ENCODE assay signal across 19 mouse cellular contexts in the genomic region with DNA sequence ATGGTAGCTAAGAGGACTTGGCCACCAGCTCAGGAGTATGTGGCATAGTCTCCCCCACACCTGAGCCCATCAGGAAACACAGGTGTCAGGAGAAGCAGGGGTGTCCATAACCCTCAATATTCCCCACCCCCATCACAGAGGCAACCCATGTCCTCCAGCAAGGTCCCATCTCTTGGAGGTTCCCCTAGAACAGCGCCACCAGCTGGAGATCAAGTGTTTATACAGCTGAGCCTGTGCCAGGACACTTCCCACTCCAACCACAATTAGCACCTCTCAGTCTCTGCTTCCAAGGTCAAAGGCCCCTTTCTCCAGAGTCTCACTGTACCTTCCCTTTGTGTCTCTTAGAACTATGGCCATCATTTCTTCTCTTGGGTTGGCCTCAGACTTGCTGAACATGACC.
DNase-seq lines count a peak whose midpoint lies in the region; TF ChIP-seq lines count a peak whose summit lies in the region.
"Had no signal": no experiment of that assay in that cellular context is flagged by ENCODE, and none has a peak within 500 bp of the region (broad histone marks: within the 10 kb centered on the region; RNA-seq: fewer than 3 reads in every experiment).

No protein-coding gene starts in this region.

- TF ChIP-seq CTCF in layer of hippocampus, adult 2 months (conservative IDR thresholded peaks at IDR 0.05) = 0 out of 2 replicates have a peak, but pooled peaks have one; percentile 2
- peak; percentile 38 for TF ChIP-seq CTCF in ES-Bruce4 (IDR thresholded peaks at IDR 0.05; ENCODE audit: low read depth, low read length)

- no peak for TF ChIP-seq EP300 in ES-Bruce4 (IDR thresholded peaks at IDR 0.05; ENCODE audit: insufficient read depth, low read depth, low read length)

- no peak overlapping the region for H3K4me3 ChIP-seq in layer of hippocampus, adult 2 months
- H3K4me3 ChIP-seq in ES-Bruce4 (ENCODE audit: low read depth, low read length) = no peak overlapping the region
- no peak overlapping the region for H3K4me3 ChIP-seq in limb, embryonic 10.5 days
- H3K4me3 ChIP-seq: embryonic facial prominence, embryonic 12.5 days; forebrain, embryonic 15.5 days; heart, embryonic 13.5 days; hindbrain, embryonic 13.5 days had no signal

- no peak for DNase-seq in layer of hippocampus, adult 2 months (ENCODE audit: low spot score in 2 of 2)
- no peak for DNase-seq in layer of hippocampus, postnatal 14 days (ENCODE audit: low spot score in 2 of 2)
- DNase-seq in 416B (ENCODE audit: low read depth) = peak; percentile 6
- DNase-seq in limb, embryonic 10.5 days (ENCODE audit: low spot score) = no peak
- DNase-seq in adrenal gland, postnatal 4 days (ENCODE audit: low spot score in 2 of 2) = no peak
- no peak for DNase-seq in cerebellum, adult 11 months
- DNase-seq: adrenal gland, adult 8-10 months; adrenal gland, postnatal 36 days; cerebellum, adult 11-12 months; cerebellum, adult 9-10 months; cerebellum, postnatal 25 days; gastrocnemius, postnatal 14 days; heart, postnatal 4 days had no signal

- TF ChIP-seq POLR2A in ES-Bruce4 (IDR thresholded peaks at IDR 0.05; ENCODE audit: insufficient read depth, low read length) = no peak

- no peak overlapping the region for H3K9ac ChIP-seq in ES-Bruce4 (ENCODE audit: low read depth, poor library complexity, severe bottlenecking)
- H3K9ac ChIP-seq: embryonic facial prominence, embryonic 12.5 days; forebrain, embryonic 15.5 days; heart, embryonic 13.5 days; hindbrain, embryonic 13.5 days had no signal

- no peaks in the 10 kb centered on the region for H3K27me3 ChIP-seq in ES-Bruce4 (ENCODE audit: control insufficient read depth, insufficient read depth, low read length, poor library complexity, severe bottlenecking)
- peaks cover 93% of the 10 kb centered on the region for H3K27me3 ChIP-seq in limb, embryonic 10.5 days (ENCODE audit: low read depth, poor library complexity, severe bottlenecking)
- H3K27me3 ChIP-seq: embryonic facial prominence, embryonic 12.5 days; forebrain, embryonic 15.5 days; heart, embryonic 13.5 days; hindbrain, embryonic 13.5 days had no signal

- H3K36me3 ChIP-seq in ES-Bruce4 (ENCODE audit: control insufficient read depth, insufficient read depth, low read length, poor library complexity, severe bottlenecking) = no peaks in the 10 kb centered on the region
- H3K36me3 ChIP-seq in limb, embryonic 10.5 days = no peaks in the 10 kb centered on the region
- H3K36me3 ChIP-seq: embryonic facial prominence, embryonic 12.5 days; forebrain, embryonic 15.5 days; heart, embryonic 13.5 days; hindbrain, embryonic 13.5 days had no signal

- H3K4me1 ChIP-seq in ES-Bruce4 (ENCODE audit: control insufficient read depth, insufficient read depth, low read length) = no peaks in the 10 kb centered on the region
- H3K4me1 ChIP-seq in limb, embryonic 10.5 days = peaks cover 44% of the 10 kb centered on the region

- no peaks in the 10 kb centered on the region for H3K9me3 ChIP-seq in ES-Bruce4 (replicated peaks; ENCODE audit: control insufficient read depth, insufficient read depth, low read length, poor library complexity, severe bottlenecking)
- H3K9me3 ChIP-seq in limb, embryonic 10.5 days (replicated peaks) = no peaks in the 10 kb centered on the region
- H3K9me3 ChIP-seq: embryonic facial prominence, embryonic 12.5 days; forebrain, embryonic 15.5 days; heart, embryonic 13.5 days; hindbrain, embryonic 13.5 days had no signal

- H3K27ac ChIP-seq in layer of hippocampus, adult 2 months = no peak overlapping the region
- no peak overlapping the region for H3K27ac ChIP-seq in ES-Bruce4 (ENCODE audit: insufficient read depth, low read length)
- H3K27ac ChIP-seq in limb, embryonic 10.5 days = peak overlapping the region; percentile 36; the same call in 1 of the 2 replicates
- H3K27ac ChIP-seq: embryonic facial prominence, embryonic 12.5 days; forebrain, embryonic 15.5 days; heart, embryonic 13.5 days; hindbrain, embryonic 13.5 days; hindbrain, postnatal 0 days had no signal

- 35% methylated on average over 1 of the region's 1 CpGs for WGBS in limb, embryonic 10.5 days
